Mouse (Mus musculus) lung, postnatal 0 days (tissue): Measurements from ENCODE around the gene Wipf1.

Experiments
- CTCF ChIP-seq: IDR thresholded peaks from 2 replicates; pipeline ENCODE4 v1.5.1; 2016; ENCODE audit warnings: antibody characterized with exemption, mild to moderate bottlenecking
- EP300 ChIP-seq: IDR thresholded peaks from 2 replicates; pipeline ENCODE4 v1.6.1; 2016; ENCODE audit warnings: antibody characterized with exemption, mild to moderate bottlenecking, control low read depth

GRCm38 (mm10) chr2:73410076-73410475 is 119.5 kb downstream of the Wipf1 start:
- TF ChIP-seq CTCF = no peak
- TF ChIP-seq EP300 = no peak
